8 mouse cellular contexts compared by ENCODE assay signal in the genomic region with DNA sequence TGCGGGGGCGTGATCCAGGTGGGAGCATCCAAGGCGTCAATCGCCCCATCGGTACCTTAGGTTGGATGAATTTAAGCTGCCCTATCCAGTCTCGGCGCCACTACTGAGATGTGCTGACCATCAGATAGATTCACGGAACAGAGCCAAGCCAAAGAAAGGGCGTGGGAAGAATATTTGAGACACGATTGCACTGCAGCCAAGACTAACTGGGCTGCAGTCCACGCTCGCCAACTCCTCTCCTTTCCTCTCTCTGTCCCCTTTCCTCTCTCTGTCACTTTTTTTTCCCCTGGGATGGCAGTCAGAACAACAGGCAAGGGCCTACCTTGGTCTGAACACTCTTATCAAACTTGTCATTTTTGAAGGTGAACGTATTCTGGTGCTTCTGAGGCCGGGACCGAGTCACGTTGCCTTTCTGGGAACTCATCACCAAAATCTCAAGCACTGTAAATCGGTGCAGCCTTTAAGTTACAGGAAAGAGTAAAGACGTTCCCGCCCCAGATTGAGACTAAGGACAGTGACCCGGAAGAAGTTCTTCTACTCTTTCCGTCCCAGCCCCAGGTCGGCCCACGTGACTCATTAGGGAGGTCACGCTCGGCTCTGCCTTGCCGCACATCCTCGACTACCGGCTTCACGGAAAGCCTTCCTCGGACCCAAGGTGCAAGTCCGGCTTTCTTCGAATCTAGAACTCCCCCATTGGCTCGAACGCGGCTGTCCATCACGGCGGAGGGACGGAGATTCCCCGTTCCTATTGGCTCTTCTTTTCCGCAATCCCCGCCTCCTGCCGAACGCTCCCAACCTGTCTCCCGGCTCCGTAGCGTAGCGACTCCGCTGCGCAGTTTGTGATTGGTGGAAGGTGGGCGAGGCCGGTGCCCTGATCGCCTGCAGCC. TPM values are rescaled to one million over a fixed set of nuclear protein-coding genes. Genes with fewer than 3 reads are reported as not detected.
DNase-seq lines count a peak whose midpoint lies in the region; ATAC-seq lines count a peak whose summit lies in the region.

A gene (minus strand): TSS at position 692 of the 887 bp plus-strand sequence.

- WGBS in hindbrain, embryonic 11.5 days, result 6% methylated on average over 52 of the region's 52 CpGs

- peak within 1 kb of the TSS; percentile 93 for H3K9ac ChIP-seq in hindbrain, embryonic 11.5 days (ENCODE audit: low read depth, low read length)

- H3K36me3 ChIP-seq in hindbrain, embryonic 11.5 days (ENCODE audit: control insufficient read depth, insufficient read depth, low read length), result no peaks in the 10 kb centered on the region

- peak within 1 kb of the TSS; percentile 87 for H3K4me3 ChIP-seq in hindbrain, embryonic 11.5 days (ENCODE audit: low read depth, low read length)

- no peaks in the 10 kb centered on the region for H3K9me3 ChIP-seq in hindbrain, embryonic 11.5 days (ENCODE audit: control insufficient read depth, low read length)

- DNase-seq in Muller cell, postnatal 12 days (ENCODE audit: inconsistent ontology term), result peak; percentile 99
- DNase-seq in cerebellum, adult 9-11 months, result peak; percentile 99
- DNase-seq in frontal cortex, adult 2 months (ENCODE audit: extremely low spot score in 1 of 2, low spot score in 1 of 2), result peak; percentile 94 to 96
- peak; percentile 95 for DNase-seq in hindbrain, embryonic 11.5 days (ENCODE audit: low spot score)
- DNase-seq in layer of hippocampus, postnatal 10 days (ENCODE audit: low spot score in 2 of 2), result peak; percentile 95 to 96
- DNase-seq in lung, postnatal 10 days, result peak; percentile 98
- DNase-seq in ovary, postnatal 36 days (ENCODE audit: low spot score), result peak; percentile 96
- DNase-seq in thymus, postnatal 25 days, result peak; percentile 94

- no peaks in the 10 kb centered on the region for H3K27me3 ChIP-seq in hindbrain, embryonic 11.5 days (ENCODE audit: control insufficient read depth, insufficient read depth, low read length)

- H3K27ac ChIP-seq in hindbrain, embryonic 11.5 days (ENCODE audit: low read depth, low read length), result peak within 1 kb of the TSS; percentile 99

- ATAC-seq in hindbrain, embryonic 11.5 days (ENCODE audit: low FRiP score), result peak; percentile 99

- H3K4me2 ChIP-seq in hindbrain, embryonic 11.5 days (replicated peaks; ENCODE audit: low read depth, low read length), result peak within 1 kb of the TSS; percentile 67

- H3K4me1 ChIP-seq in hindbrain, embryonic 11.5 days (replicated peaks; ENCODE audit: control insufficient read depth, insufficient read depth, low read length), result peaks cover 2% of the 10 kb centered on the region; the same call in 1 of the 2 replicates

RNA-seq across cellular contexts. Expression of the gene that starts here (rescaled TPM):
- polyA plus RNA-seq in frontal cortex, adult 2 months (2012; rRNA removed), result 29.2 and 29.6 TPM in 2 replicates
- 74.5 and 75.6 TPM in 2 replicates for polyA plus RNA-seq in hindbrain, embryonic 11.5 days (2014; fragmentation: Nextera tagmentation; extraction: Ambion mirVana)
- total RNA-seq in layer of hippocampus, postnatal 10 days (2021), result 10 to 100 TPM; 24.2 to 26.0 TPM

Comparison
In these comparisons a context has a peak if more than half of its experiments do, and no peak if none do; other contexts are left out.
1. Peak in every context shown above with its lines: DNase-seq, ATAC-seq, H3K4me3 ChIP-seq and H3K27ac ChIP-seq.